Mouse (Mus musculus) testis, adult 2 months (tissue): Measurements from ENCODE around the gene Rpl7l1.

ENCODE experiments used
- CTCF ChIP-seq: fragments of 200-500 bp; IDR thresholded peaks from 2 replicates; pipeline ENCODE4 v1.5.1; 2012; ENCODE audit warnings: low read depth, mild to moderate bottlenecking, inconsistent platforms, low read length, moderate library complexity; ENCODE audit not compliant: control insufficient read depth, insufficient read depth, insufficient replicate concordance
- POLR2A ChIP-seq: fragments of 200-500 bp; IDR thresholded peaks from 2 replicates; pipeline ENCODE4 v1.6.1; 2012; ENCODE audit warnings: low read depth, mild to moderate bottlenecking, inconsistent platforms, low read length, moderate library complexity; ENCODE audit not compliant: control insufficient read depth

DNA sequence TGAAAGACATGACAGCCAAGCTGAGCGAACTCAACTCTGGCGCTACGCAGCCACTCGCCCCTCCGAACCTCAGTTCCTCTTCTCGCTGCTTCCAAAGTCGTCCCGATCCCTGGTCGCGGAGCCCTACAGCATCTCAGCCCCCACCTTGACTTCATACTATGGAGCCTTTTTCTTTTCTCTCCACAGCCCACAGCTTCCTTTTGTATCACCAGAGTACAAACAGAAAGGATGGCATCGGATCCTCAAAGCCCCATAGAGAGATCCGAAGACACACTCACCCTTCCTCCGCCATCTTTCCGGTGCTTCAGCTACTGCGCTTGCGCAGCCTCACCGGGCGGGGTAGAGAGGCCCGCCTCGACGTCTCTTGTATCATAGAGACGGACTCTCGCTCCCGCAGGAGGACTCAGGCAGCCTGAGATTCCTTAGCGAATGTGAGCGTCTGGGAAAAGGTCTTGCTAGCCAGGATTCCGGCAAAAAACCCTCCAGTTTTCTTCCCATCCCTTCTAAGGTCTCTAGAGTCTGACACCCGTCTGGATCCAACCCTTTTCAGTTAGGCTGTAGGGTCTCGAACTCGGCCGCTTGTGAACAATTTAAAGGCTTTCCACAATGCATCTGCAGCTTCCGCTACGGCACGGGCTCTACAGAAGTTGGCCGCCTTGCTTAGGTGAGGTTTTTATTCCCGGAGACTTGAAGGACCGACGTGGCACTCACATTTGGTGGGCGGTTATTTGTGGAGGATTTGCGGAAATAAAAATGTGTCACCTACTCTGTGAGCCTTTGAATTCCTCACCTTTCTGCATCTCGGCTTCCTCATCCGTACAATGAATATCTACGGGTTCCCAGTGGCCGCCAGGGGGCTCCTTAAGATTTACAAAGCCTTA is at the start of gene Rpl7l1:
- TF ChIP-seq CTCF (no peak), POLR2A (peak; percentile 89)
